1 mouse cellular context compared by ENCODE assay signal in the genomic region with DNA sequence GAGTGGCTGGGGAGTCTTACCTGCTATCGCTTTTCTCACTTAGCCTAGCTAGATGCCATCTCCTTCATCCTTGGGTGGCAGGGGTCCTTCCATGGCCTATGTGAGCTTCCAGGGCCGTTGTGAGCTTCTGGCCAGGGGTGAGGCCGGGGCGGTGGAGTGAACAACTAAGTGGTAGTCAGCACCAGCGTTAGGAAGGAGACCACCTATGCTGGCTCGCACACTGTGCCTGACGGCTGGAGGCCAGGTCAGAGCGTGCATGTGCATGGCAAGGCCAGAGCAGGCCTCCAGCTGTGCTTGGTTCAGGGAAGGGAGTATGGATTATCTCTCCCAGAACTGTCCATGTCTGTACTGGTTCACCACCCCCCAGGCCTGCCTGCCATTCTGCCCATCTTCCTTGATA.
TF ChIP-seq lines count a peak whose summit lies in the region.

No protein-coding gene starts in this region.

TF ChIP-seq in myocyte, 11 proteins besides CTCF, POLR2A, EP300 and RAD21:
- TF ChIP-seq POLR2AphosphoS2 (IDR thresholded peaks at IDR 0.05; ENCODE audit: insufficient read length, low read depth): peak; percentile 76
- TF ChIP-seq E2F4 (IDR thresholded peaks at IDR 0.05; ENCODE audit: insufficient read depth): no peak
- no peak for TF ChIP-seq TCF3 (IDR thresholded peaks at IDR 0.05; ENCODE audit: insufficient read length, low read depth)
- TF ChIP-seq USF1 (IDR thresholded peaks at IDR 0.05; ENCODE audit: low read depth): no peak
